Mouse (Mus musculus) ES-E14 (cell line): ENCODE data around the gene Ptbp1. TPM values are rescaled to one million over a fixed set of nuclear protein-coding genes. Genes with fewer than 3 reads are reported as not detected.

Experiments
- DNase-seq: peaks from one replicate; pipeline ENCODE4 v3.0.0-alpha.2; 2013; ENCODE audit warnings: low read depth, low spot score
- H3K27ac ChIP-seq: 2 replicates; pipeline ENCODE4 v1.5.1; 2012; ENCODE audit warnings: low read depth, mild to moderate bottlenecking, low read length, moderate library complexity, mixed read lengths; ENCODE audit not compliant: poor library complexity, insufficient read depth, severe bottlenecking
- H3K36me3 ChIP-seq: 2 replicates; pipeline ENCODE4 v1.6.1; 2012; ENCODE audit warnings: mild to moderate bottlenecking, low read length, moderate library complexity, mixed read lengths; ENCODE audit not compliant: control insufficient read depth, poor library complexity, insufficient read depth, severe bottlenecking
- H3K4me1 ChIP-seq, 2 experiments: fragments of 150-350 bp in 1 of 2; sonication (generic) in 1 of 2; 2 replicates each; pipeline ENCODE4 v1.6.1; 2012; ENCODE audit warnings: low read length in 2 of 2, mild to moderate bottlenecking in 1 of 2, mixed read lengths in 1 of 2; ENCODE audit not compliant: control insufficient read depth in 2 of 2, insufficient read depth in 2 of 2, poor library complexity in 1 of 2
- H3K4me3 ChIP-seq, 2 experiments: fragments of 150-350 bp in 1 of 2; sonication (generic) in 1 of 2; 2 replicates each; pipeline ENCODE4 v1.5.1; 2012; ENCODE audit warnings: low read length in 2 of 2, low read depth in 1 of 2, mild to moderate bottlenecking in 1 of 2, mixed read lengths in 1 of 2; ENCODE audit not compliant: insufficient read depth in 1 of 2, poor library complexity in 1 of 2, severe bottlenecking in 1 of 2
- H3K9ac ChIP-seq: 2 replicates; pipeline ENCODE4 v1.6.1; 2012; ENCODE audit warnings: low read depth, mild to moderate bottlenecking, low read length, mixed read lengths; ENCODE audit not compliant: poor library complexity, insufficient read depth, severe bottlenecking
- H3K9me3 ChIP-seq: fragments of 150-350 bp; sonication (generic); 2 replicates; pipeline ENCODE4 v1.6.1; 2012; ENCODE audit warnings: low read depth, mild to moderate bottlenecking, low read length; ENCODE audit not compliant: control insufficient read depth, insufficient read depth
- CHD2 ChIP-seq: IDR thresholded peaks from 2 replicates; pipeline ENCODE4 v1.6.1; 2014; ENCODE audit warnings: mild to moderate bottlenecking, low read depth, low read length, inconsistent platforms
- HCFC1 ChIP-seq: IDR thresholded peaks from 2 replicates; pipeline ENCODE4 v1.6.1; 2012; ENCODE audit warnings: low read length, inconsistent platforms, borderline replicate concordance; ENCODE audit not compliant: insufficient read depth
- MAFK ChIP-seq: IDR thresholded peaks from 2 replicates; pipeline ENCODE4 v1.6.1; 2014; ENCODE audit warnings: mild to moderate bottlenecking, low read depth, low read length, inconsistent platforms; ENCODE audit not compliant: insufficient read depth
- ZC3H11A ChIP-seq: IDR thresholded peaks from 2 replicates; pipeline ENCODE4 v1.6.1; 2012; ENCODE audit warnings: low read depth, mild to moderate bottlenecking, inconsistent platforms, low read length, borderline replicate concordance
- ZNF384 ChIP-seq: IDR thresholded peaks from 2 replicates; pipeline ENCODE4 v1.6.1; 2012; ENCODE audit warnings: low read depth, low read length, inconsistent platforms
- in situ Hi-C, 2 experiments: fragments of 600-800 bp; cut with MboI; formaldehyde crosslinking; loops; one replicate each; pipeline ENCODE4 v1.15.1; 2025; ENCODE audit warnings: low sequenced_read_pairs in 2 of 2, inconsistent platforms in 1 of 2; ENCODE audit not compliant: unreplicated experiment in 2 of 2
- total RNA-seq: library from RNA; depleted of rRNA; stranded (reverse); fragments of 300-350 nt; gene quantifications from 2 replicates; pipeline ENCODE4 v1.2.3, GENCODE M21; 2012

Ptbp1 gene
- total RNA-seq, 1 experiment, result 403 TPM

DNA sequence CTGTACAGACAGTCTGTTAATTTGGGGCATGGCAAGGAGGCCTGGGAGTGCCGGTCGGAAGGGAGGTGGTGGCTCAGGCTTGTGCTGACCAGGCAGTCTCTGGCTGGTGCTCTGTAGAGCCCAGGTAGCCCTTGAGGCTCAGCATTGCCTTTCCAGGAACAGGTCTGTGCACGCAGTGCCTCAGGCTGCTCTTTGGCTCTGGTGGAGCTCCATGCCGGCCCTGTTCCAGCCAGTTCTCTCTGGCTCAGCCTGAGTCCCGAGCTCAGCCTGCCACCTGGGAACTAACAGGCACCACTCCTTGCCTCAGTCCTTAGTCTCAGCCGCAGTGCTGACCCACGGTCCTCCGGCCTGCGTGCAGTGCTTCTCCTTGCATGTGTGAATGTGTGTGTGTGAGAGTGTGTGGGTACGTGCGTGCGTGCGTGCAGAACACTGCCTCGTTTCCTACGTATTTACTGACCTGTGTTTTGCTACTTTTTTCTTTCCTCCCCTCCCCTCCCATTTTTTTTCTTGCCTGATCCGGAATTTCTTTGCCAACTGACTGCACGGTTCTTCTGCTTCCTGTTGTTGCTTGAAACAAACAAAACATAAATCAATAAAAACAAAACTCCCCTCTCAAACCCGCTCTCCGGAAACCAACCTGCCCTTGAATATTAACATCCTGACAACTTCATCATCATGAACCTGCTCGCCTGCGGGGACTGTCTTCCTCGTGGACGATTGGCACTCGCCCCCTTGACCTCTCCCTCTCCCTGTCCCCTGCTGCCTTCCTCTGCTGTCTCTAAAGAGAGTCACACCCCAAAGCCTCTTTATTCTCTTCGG is 7.2 kb downstream of the Ptbp1 start:
- in situ Hi-C loops, result no loop called here
- no peak for DNase-seq
- Histone ChIP-seq H3K27ac (no peak overlapping the region), H3K9ac (no peak overlapping the region), H3K4me3 (no peak overlapping the region), H3K4me1 (peaks cover 0 to 32% of the 10 kb centered on the region in 2 experiments; a peak in 1 of 4 replicates), H3K9me3 (no peaks in the 10 kb centered on the region), H3K36me3 (peaks cover 71% of the 10 kb centered on the region)
- TF ChIP-seq CHD2, result no peak
- no peak for TF ChIP-seq HCFC1
- TF ChIP-seq ZC3H11A, result no peak
- no peak for TF ChIP-seq MAFK
- no peak for TF ChIP-seq ZNF384

DNA sequence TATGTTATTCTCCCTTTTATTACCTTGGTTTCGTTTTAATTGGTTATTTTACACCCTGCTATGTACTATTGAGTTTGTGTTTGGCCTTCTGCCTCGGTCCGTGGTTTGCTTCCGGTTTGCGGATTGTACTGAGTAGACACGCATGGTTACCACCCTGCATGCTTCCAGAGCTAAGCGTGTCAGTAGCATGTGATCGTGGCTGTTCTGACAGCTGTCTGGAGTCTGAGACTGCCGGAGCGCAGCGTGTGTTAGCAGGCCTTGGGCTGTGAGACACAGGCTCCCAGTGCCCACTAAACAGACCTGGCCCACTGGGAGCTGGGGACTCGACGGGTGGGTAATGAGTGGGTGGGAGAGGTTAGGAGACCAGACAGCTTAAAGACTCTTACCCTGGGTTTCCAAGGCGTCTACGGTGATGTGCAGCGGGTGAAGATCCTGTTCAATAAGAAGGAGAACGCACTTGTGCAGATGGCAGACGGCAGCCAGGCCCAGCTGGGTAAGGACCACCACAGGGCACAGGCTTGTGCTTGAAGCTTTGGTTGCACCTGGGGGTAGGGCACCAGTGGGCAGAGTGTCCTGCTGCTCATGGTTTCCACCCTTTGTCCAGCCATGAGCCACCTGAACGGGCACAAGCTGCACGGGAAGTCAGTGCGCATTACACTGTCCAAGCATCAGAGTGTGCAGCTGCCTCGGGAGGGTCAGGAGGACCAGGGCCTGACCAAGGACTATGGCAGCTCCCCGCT is 8.0 kb downstream of the Ptbp1 start:
- no peak overlapping the region for H3K9ac ChIP-seq
- no peak overlapping the region for H3K27ac ChIP-seq
- TF ChIP-seq ZNF384 (no peak), HCFC1 (no peak), ZC3H11A (no peak), CHD2 (no peak), MAFK (no peak)
- no peak overlapping the region for H3K4me3 ChIP-seq
- no peak for DNase-seq
- H3K4me1 ChIP-seq, result peaks cover 0 to 29% of the 10 kb centered on the region in 2 experiments; a peak in 1 of 4 replicates
- in situ Hi-C loops, result no loop called here
- H3K9me3 ChIP-seq, result no peaks in the 10 kb centered on the region
- peaks cover 63% of the 10 kb centered on the region for H3K36me3 ChIP-seq

DNA sequence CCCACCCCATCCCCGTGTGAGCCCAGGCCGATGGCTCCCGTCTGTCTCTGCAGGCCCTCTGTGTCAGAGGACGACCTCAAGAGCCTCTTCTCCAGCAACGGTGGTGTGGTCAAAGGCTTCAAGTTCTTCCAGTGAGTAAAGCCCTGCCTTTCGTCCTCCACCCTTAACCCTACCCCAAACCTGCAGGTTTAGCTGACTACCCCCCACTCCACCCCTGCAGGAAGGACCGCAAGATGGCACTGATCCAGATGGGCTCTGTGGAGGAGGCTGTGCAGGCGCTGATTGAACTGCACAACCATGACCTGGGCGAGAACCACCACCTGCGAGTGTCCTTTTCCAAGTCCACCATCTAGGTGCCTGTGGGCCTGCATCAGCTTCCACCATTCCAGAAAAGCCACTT is 8.7 kb downstream of the Ptbp1 start:
- H3K4me3 ChIP-seq, result no peak overlapping the region
- no peaks in the 10 kb centered on the region for H3K9me3 ChIP-seq
- no peak for DNase-seq
- no peak overlapping the region for H3K27ac ChIP-seq
- TF ChIP-seq MAFK (no peak), ZNF384 (no peak)
- H3K36me3 ChIP-seq, result peaks cover 56% of the 10 kb centered on the region
- H3K9ac ChIP-seq, result no peak overlapping the region
- in situ Hi-C loops, result no loop called here
- peaks cover 0 to 23% of the 10 kb centered on the region in 2 experiments; a peak in 1 of 4 replicates for H3K4me1 ChIP-seq

DNA sequence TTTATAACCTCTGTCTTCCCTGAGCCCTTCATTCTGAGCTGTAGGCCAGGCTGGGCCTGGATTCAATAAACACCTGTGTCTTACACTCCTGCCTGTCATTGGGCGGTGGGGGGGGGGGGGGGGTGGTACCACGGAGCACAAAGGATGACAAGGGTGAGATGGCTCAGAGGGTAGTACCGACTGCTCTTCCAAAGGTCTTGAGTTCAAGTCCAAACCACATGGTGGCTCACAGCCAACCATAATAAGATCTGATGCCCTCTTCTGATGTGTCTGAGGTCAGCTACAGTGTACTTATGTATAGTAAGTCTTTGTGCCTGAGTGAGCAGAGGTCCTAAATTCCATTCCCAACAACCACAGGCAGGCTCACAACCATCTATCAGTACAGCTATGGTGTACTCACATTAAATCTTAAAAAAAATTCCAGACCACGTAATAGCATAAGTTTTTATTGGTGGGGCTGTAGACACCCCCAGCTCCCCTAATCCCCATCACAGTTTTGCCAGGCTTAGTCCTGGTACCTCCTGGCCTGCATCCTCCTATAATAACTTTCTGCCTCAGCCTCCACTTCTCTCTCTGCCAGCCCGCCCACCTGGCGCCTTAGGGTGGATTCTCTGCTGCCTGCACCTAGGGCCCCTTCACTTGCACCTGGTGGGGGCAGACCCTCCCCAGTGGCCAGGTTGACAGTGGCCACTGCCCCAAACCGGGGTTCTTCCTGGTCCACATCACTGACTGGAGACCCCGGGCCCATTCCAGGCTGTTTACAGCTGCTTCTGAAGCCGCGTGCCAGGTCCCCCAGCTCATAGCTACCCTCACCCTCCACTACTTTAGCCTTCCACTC is 10.3 kb downstream of the Ptbp1 start:
- H3K36me3 ChIP-seq, result peaks cover 39% of the 10 kb centered on the region
- H3K27ac ChIP-seq, result no peak overlapping the region
- no peaks in the 10 kb centered on the region for H3K9me3 ChIP-seq
- H3K4me3 ChIP-seq, result no peak overlapping the region
- H3K4me1 ChIP-seq, result peaks cover 0 to 20% of the 10 kb centered on the region in 2 experiments; a peak in 1 of 4 replicates
- DNase-seq, result no peak
- H3K9ac ChIP-seq, result no peak overlapping the region
- in situ Hi-C loops, result no loop called here
- TF ChIP-seq HCFC1, result no peak
- no peak for TF ChIP-seq ZC3H11A
- no peak for TF ChIP-seq MAFK
- no peak; the same call in 1 of the 2 replicates for TF ChIP-seq CHD2
- TF ChIP-seq ZNF384, result no peak
